In the genomic region with DNA sequence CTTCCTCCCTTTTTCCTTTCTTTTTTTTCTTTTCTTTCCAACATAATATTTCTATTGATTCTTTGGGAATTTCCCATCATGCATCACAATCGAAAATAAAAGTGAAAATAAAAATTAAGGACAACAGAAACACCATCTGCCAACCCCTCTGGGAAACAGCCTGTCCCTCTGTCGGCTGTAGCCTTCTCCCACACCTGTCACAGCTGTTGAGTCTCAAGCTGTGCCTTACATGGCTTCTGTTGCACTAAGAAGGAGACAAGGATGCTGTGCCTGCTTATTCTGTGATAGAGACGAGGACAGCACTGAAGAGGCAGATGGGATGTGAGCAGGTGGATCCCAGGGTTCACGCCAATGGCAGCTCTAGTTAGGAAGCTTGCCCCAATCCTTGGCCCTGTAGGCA, we compare ENCODE assay signal across 8 mouse cellular contexts. TPM values are rescaled to one million over a fixed set of nuclear protein-coding genes. Genes with fewer than 3 reads are reported as not detected.
"Had no signal": no experiment of that assay in that cellular context is flagged by ENCODE, and none has a peak within 500 bp of the region (broad histone marks: within the 10 kb centered on the region; RNA-seq: fewer than 3 reads in every experiment).

No protein-coding gene starts in this region.

- H3K4me3 ChIP-seq: neural tube, embryonic 13.5 days; neural tube, embryonic 15.5 days; stomach, embryonic 15.5 days had no signal

- H3K9me3 ChIP-seq: neural tube, embryonic 13.5 days; neural tube, embryonic 15.5 days; stomach, embryonic 15.5 days had no signal

- DNase-seq: right cerebral cortex, postnatal 25 days; thymus, adult 18-20 months; thymus, postnatal 36 days had no signal

- H3K4me1 ChIP-seq: neural tube, embryonic 13.5 days; neural tube, embryonic 15.5 days; stomach, embryonic 15.5 days had no signal

- H3K9ac ChIP-seq: neural tube, embryonic 13.5 days; neural tube, embryonic 15.5 days; stomach, embryonic 15.5 days had no signal

- H3K4me2 ChIP-seq: neural tube, embryonic 13.5 days; neural tube, embryonic 15.5 days; stomach, embryonic 15.5 days had no signal

- H3K36me3 ChIP-seq: neural tube, embryonic 13.5 days; neural tube, embryonic 15.5 days; stomach, embryonic 15.5 days had no signal

- H3K27me3 ChIP-seq: neural tube, embryonic 13.5 days; neural tube, embryonic 15.5 days; stomach, embryonic 15.5 days had no signal

- H3K27ac ChIP-seq: neural tube, embryonic 13.5 days; neural tube, embryonic 15.5 days; stomach, embryonic 15.5 days; stomach, postnatal 0 days had no signal

RNA-seq across cellular contexts. Expression of gene Gprin2, which starts 7.6 kb away (rescaled TPM):
- total RNA-seq: neutrophil, adult 5-6 weeks had no signal

RNA-seq across cellular contexts. Expression of gene Syt15, which starts 10.3 kb away (rescaled TPM):
- total RNA-seq: neutrophil, adult 5-6 weeks had no signal

RNA-seq across cellular contexts. Expression of gene Npy4r, which starts 56.8 kb away (rescaled TPM):
- total RNA-seq: neutrophil, adult 5-6 weeks had no signal
- polyA plus RNA-seq: neural tube, embryonic 13.5 days had no signal
